Mouse (Mus musculus) heart, embryonic 10.5 days (tissue): ENCODE data around the gene Ntng1. TPM values are rescaled to one million over a fixed set of nuclear protein-coding genes. Genes with fewer than 3 reads are reported as not detected.

Experiments
- DNase-seq: peaks from one replicate; pipeline ENCODE4 v3.0.0-alpha.2; 2017; ENCODE audit warnings: low spot score
- H3K27ac ChIP-seq: fragments of 300-500 bp; sonication (generic); 2 replicates; pipeline ENCODE4 v1.5.1; 2016; ENCODE audit warnings: mild to moderate bottlenecking
- H3K27me3 ChIP-seq: fragments of 300-500 bp; sonication (generic); 2 replicates; pipeline ENCODE4 v1.6.1; 2016; ENCODE audit warnings: mild to moderate bottlenecking; ENCODE audit not compliant: poor library complexity, insufficient read depth, severe bottlenecking
- H3K36me3 ChIP-seq: fragments of 300-500 bp; sonication (generic); 2 replicates; pipeline ENCODE4 v1.6.1; 2016; ENCODE audit warnings: mild to moderate bottlenecking, moderate library complexity
- H3K4me1 ChIP-seq: fragments of 300-500 bp; sonication (generic); 2 replicates; pipeline ENCODE4 v1.6.1; 2016; ENCODE audit warnings: mild to moderate bottlenecking
- H3K4me3 ChIP-seq: fragments of 300-500 bp; sonication (generic); 2 replicates; pipeline ENCODE4 v1.5.1; 2016; ENCODE audit warnings: mild to moderate bottlenecking, moderate library complexity
- H3K9me3 ChIP-seq: fragments of 300-500 bp; sonication (generic); 2 replicates; pipeline ENCODE4 v1.6.1; 2016; ENCODE audit warnings: mild to moderate bottlenecking, moderate library complexity
- WGBS: fragments of 180-500 bp; shearing (Covaris S2); methylation state at CpG from one replicate; pipeline ENCODE4 v1.1.7; 2016; 5-methylcytosine and 5-hydroxymethylcytosine counted together
- polyA plus RNA-seq: library from polyadenylated mRNA; unstranded; fragments of >200 nt; fragmentation: Nextera tagmentation; extraction: Ambion mirVana; gene quantifications from 2 replicates; pipeline ENCODE4 v1.2.1, GENCODE M21; 2016

Gene Ntng1
- polyA plus RNA-seq, 1 experiment from 2014 or later, result 1.9 TPM

GRCm38 (mm10) chr3:110022783-110023599 lies 120.8 kb downstream of the Ntng1 start:
- H3K36me3 ChIP-seq, result no peaks in the 10 kb centered on the region
- peak overlapping the region; percentile 5; the same call in 1 of the 2 replicates for H3K4me3 ChIP-seq
- H3K27me3 ChIP-seq, result no peaks in the 10 kb centered on the region
- 33% methylated on average over 18 of the region's 18 CpGs for WGBS
- no peaks in the 10 kb centered on the region for H3K4me1 ChIP-seq
- no peak overlapping the region for H3K27ac ChIP-seq
- no peaks in the 10 kb centered on the region for H3K9me3 ChIP-seq
- DNase-seq, result no peak

GRCm38 (mm10) chr3:110010870-110011626 lies 132.8 kb downstream of the Ntng1 start:
- no peak for DNase-seq
- WGBS, result 81% methylated on average over 14 of the region's 14 CpGs

GRCm38 (mm10) chr3:110010441-110010840 lies 133.4 kb downstream of the Ntng1 start:
- Histone ChIP-seq H3K36me3 (no peaks in the 10 kb centered on the region), H3K27me3 (no peaks in the 10 kb centered on the region), H3K27ac (no peak overlapping the region), H3K9me3 (no peaks in the 10 kb centered on the region), H3K4me1 (no peaks in the 10 kb centered on the region), H3K4me3 (no peak overlapping the region)
- DNase-seq, result no peak
- 81% methylated on average over 2 of the region's 2 CpGs for WGBS

More at GRCm38 (mm10) chr3:110010870-110011626, 132.8 kb downstream of the Ntng1 start:
- Histone ChIP-seq H3K4me3 (no peak overlapping the region), H3K27me3 (no peaks in the 10 kb centered on the region), H3K36me3 (no peaks in the 10 kb centered on the region), H3K4me1 (no peaks in the 10 kb centered on the region), H3K9me3 (no peaks in the 10 kb centered on the region), H3K27ac (no peak overlapping the region)

GRCm38 (mm10) chr3:110000349-110000748 lies 143.5 kb downstream of the Ntng1 start:
- Histone ChIP-seq H3K36me3 (no peaks in the 10 kb centered on the region), H3K4me3 (no peak overlapping the region), H3K27ac (no peak overlapping the region), H3K27me3 (no peaks in the 10 kb centered on the region), H3K4me1 (no peaks in the 10 kb centered on the region), H3K9me3 (no peaks in the 10 kb centered on the region)
- WGBS, result 63% methylated on average over 5 of the region's 5 CpGs
- DNase-seq, result no peak

GRCm38 (mm10) chr3:109995663-109996024 lies 148.2 kb downstream of the Ntng1 start:
- H3K27ac ChIP-seq, result no peak overlapping the region
- 0 out of 2 replicates have a peak, but pooled peaks cover 2% of the 10 kb centered on the region for H3K4me1 ChIP-seq
- H3K9me3 ChIP-seq, result no peaks in the 10 kb centered on the region
- no peak for DNase-seq
- H3K36me3 ChIP-seq, result no peaks in the 10 kb centered on the region
- H3K27me3 ChIP-seq, result no peaks in the 10 kb centered on the region
- 44% methylated on average over 4 of the region's 4 CpGs for WGBS
- H3K4me3 ChIP-seq, result no peak overlapping the region

- no peak overlapping the region for H3K27ac ChIP-seq
- H3K4me3 ChIP-seq, result no peak overlapping the region
- 0 out of 2 replicates have a peak, but pooled peaks cover 2% of the 10 kb centered on the region for H3K4me1 ChIP-seq
- H3K9me3 ChIP-seq, result no peaks in the 10 kb centered on the region
- H3K36me3 ChIP-seq, result no peaks in the 10 kb centered on the region
- 33% methylated on average over 6 of the region's 6 CpGs for WGBS
- H3K27me3 ChIP-seq, result no peaks in the 10 kb centered on the region
- DNase-seq, result no peak
Measured at GRCm38 (mm10) chr3:109994978-109995662, 148.7 kb downstream of the Ntng1 start.

GRCm38 (mm10) chr3:109984086-109984485 lies 159.7 kb downstream of the Ntng1 start:
- no peak for DNase-seq
- WGBS, result 80% methylated on average over 2 of the region's 2 CpGs
- H3K27me3 ChIP-seq, result no peaks in the 10 kb centered on the region
- H3K4me3 ChIP-seq, result no peak overlapping the region
- H3K36me3 ChIP-seq, result no peaks in the 10 kb centered on the region
- H3K9me3 ChIP-seq, result no peaks in the 10 kb centered on the region
- H3K27ac ChIP-seq, result no peak overlapping the region
- H3K4me1 ChIP-seq, result no peaks in the 10 kb centered on the region

GRCm38 (mm10) chr3:109977614-109978013 lies 166.2 kb downstream of the Ntng1 start:
- no peak overlapping the region for H3K27ac ChIP-seq
- H3K4me1 ChIP-seq, result no peaks in the 10 kb centered on the region
- H3K4me3 ChIP-seq, result no peak overlapping the region
- H3K27me3 ChIP-seq, result no peaks in the 10 kb centered on the region
- no peaks in the 10 kb centered on the region for H3K9me3 ChIP-seq
- 66% methylated on average over 2 of the region's 2 CpGs for WGBS
- no peak for DNase-seq
- H3K36me3 ChIP-seq, result no peaks in the 10 kb centered on the region

- no peak for DNase-seq
- no peaks in the 10 kb centered on the region for H3K9me3 ChIP-seq
- no peaks in the 10 kb centered on the region for H3K36me3 ChIP-seq
- no peak overlapping the region for H3K4me3 ChIP-seq
- no peaks in the 10 kb centered on the region for H3K27me3 ChIP-seq
- H3K27ac ChIP-seq, result no peak overlapping the region
- no peaks in the 10 kb centered on the region for H3K4me1 ChIP-seq
- 67% methylated on average over 4 of the region's 4 CpGs for WGBS
Measured at GRCm38 (mm10) chr3:109975106-109975505, 168.7 kb downstream of the Ntng1 start.

- H3K9me3 ChIP-seq, result no peaks in the 10 kb centered on the region
- 76% methylated on average over 1 of the region's 1 CpGs for WGBS
- H3K4me1 ChIP-seq, result no peaks in the 10 kb centered on the region
- H3K36me3 ChIP-seq, result no peaks in the 10 kb centered on the region
- H3K4me3 ChIP-seq, result no peak overlapping the region
- no peaks in the 10 kb centered on the region for H3K27me3 ChIP-seq
- DNase-seq, result no peak
- H3K27ac ChIP-seq, result no peak overlapping the region
Measured at GRCm38 (mm10) chr3:109971465-109971864, 172.3 kb downstream of the Ntng1 start.

GRCm38 (mm10) chr3:109970181-109970580 lies 173.6 kb downstream of the Ntng1 start:
- no peaks in the 10 kb centered on the region for H3K27me3 ChIP-seq
- no peak for DNase-seq
- no peak overlapping the region for H3K27ac ChIP-seq
- no peaks in the 10 kb centered on the region for H3K4me1 ChIP-seq
- H3K9me3 ChIP-seq, result no peaks in the 10 kb centered on the region
- H3K4me3 ChIP-seq, result no peak overlapping the region
- H3K36me3 ChIP-seq, result no peaks in the 10 kb centered on the region

- no peaks in the 10 kb centered on the region for H3K4me1 ChIP-seq
- no peak overlapping the region for H3K4me3 ChIP-seq
- no peak for DNase-seq
- H3K27ac ChIP-seq, result no peak overlapping the region
- 86% methylated on average over 2 of the region's 2 CpGs for WGBS
- no peaks in the 10 kb centered on the region for H3K27me3 ChIP-seq
- H3K9me3 ChIP-seq, result no peaks in the 10 kb centered on the region
- H3K36me3 ChIP-seq, result no peaks in the 10 kb centered on the region
Measured at GRCm38 (mm10) chr3:109962631-109963030, 181.2 kb downstream of the Ntng1 start.

- DNase-seq, result no peak
- no peak overlapping the region for H3K4me3 ChIP-seq
- H3K27ac ChIP-seq, result no peak overlapping the region
- H3K27me3 ChIP-seq, result no peaks in the 10 kb centered on the region
- no peaks in the 10 kb centered on the region for H3K9me3 ChIP-seq
- H3K36me3 ChIP-seq, result no peaks in the 10 kb centered on the region
- no peaks in the 10 kb centered on the region for H3K4me1 ChIP-seq
- 89% methylated on average over 1 of the region's 1 CpGs for WGBS
Measured at GRCm38 (mm10) chr3:109942960-109943359, 200.9 kb downstream of the Ntng1 start.
